Mouse (Mus musculus) effector memory CD4-positive, alpha-beta T cell, adult 5 months (primary cell): ENCODE results near the gene Kcnj8. TPM values are rescaled to one million over a fixed set of nuclear protein-coding genes. Genes with fewer than 3 reads are reported as not detected.

Source experiments
- polyA plus RNA-seq: library from polyadenylated mRNA; unstranded; fragments of 100-300 nt; shearing (Covaris generic); gene quantifications from one replicate; pipeline ENCODE4 v1.2.1, GENCODE M21; 2017

The Kcnj8 gene
- 1.4 TPM for polyA plus RNA-seq

DNA sequence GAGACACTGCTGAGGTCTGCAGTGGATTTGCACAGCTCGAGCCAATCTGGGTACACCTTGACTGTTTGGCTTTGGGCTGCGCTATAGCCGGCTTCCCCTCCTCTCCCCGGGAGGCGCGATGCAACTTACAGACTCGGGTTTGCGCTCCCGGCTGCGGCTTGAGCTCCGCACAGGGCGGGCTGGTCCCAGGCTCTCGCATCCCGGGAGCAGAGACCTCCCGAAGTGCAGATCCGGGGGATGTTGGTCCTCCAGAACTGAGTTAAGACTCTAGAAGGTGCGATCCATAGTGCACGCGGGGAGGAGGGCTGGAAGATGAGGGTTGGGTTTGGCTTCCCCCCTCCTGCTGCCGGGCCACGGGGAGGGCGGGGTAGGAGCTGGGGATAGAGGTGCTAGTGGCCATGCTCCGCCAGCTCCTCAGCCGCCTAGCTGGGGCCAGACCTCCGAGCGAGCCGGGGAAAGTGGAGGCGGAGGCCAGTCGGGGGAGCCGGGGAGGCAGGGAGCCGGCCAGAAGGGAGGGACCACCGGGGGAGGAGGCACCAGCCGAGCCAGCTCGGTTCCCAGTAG, at the start of gene Kcnj8:
Kcnj8 (minus strand) TSS at position 560 of the 564 bp plus-strand sequence.

Other genes starting within 250 kb of the Kcnj8 start
- not detected for gene Slco1a5, start 248.6 kb downstream of the Kcnj8 start, polyA plus RNA-seq
- gene Pyroxd1, start 226.0 kb downstream of the Kcnj8 start, polyA plus RNA-seq, result 17.3 TPM
- gene Recql, start 184.5 kb downstream of the Kcnj8 start, polyA plus RNA-seq, result 30.1 TPM
- 40.0 TPM for gene Golt1b, start 184.4 kb downstream of the Kcnj8 start, polyA plus RNA-seq
- 0.26 TPM for gene Spx, start 158.2 kb downstream of the Kcnj8 start, polyA plus RNA-seq
- not detected for gene Gys2, start 98.5 kb downstream of the Kcnj8 start, polyA plus RNA-seq
- gene Ldhb, start 63.7 kb downstream of the Kcnj8 start, polyA plus RNA-seq, result 39.6 TPM
- not detected for gene Abcc9, start 130.7 kb upstream of the Kcnj8 start, polyA plus RNA-seq
- gene Cmas, start 185.1 kb upstream of the Kcnj8 start, polyA plus RNA-seq, result 110 TPM
- not detected for gene Sult6b2, start 232.9 kb upstream of the Kcnj8 start, polyA plus RNA-seq